Mouse (Mus musculus) lung, embryonic 16.5 days (tissue): ENCODE measurements around the gene Ppp3ca. TPM values are rescaled to one million over a fixed set of nuclear protein-coding genes. Genes with fewer than 3 reads are reported as not detected.

Source experiments
- ATAC-seq: fragments of 200-750 bp; cut with Nextera tagmentation; 2 replicates; pipeline ENCODE4 v1.8.0; 2017; ENCODE audit warnings: low read depth, mild to moderate bottlenecking, moderate library complexity
- H3K27ac ChIP-seq: fragments of 300-500 bp; sonication (generic); 2 replicates; pipeline ENCODE4 v1.5.1; 2014; ENCODE audit warnings: mild to moderate bottlenecking, control low read depth, low read length
- H3K27me3 ChIP-seq: fragments of 300-500 bp; sonication (generic); 2 replicates; pipeline ENCODE4 v1.6.1; 2014; ENCODE audit warnings: low read depth, low read length, mixed read lengths; ENCODE audit not compliant: control insufficient read depth, insufficient read depth
- H3K36me3 ChIP-seq: fragments of 300-500 bp; sonication (generic); 2 replicates; pipeline ENCODE4 v1.6.1; 2014; ENCODE audit warnings: low read length; ENCODE audit not compliant: control insufficient read depth, insufficient read depth
- H3K4me1 ChIP-seq: fragments of 300-500 bp; sonication (generic); replicated peaks from 2 replicates; pipeline ENCODE4 v1.6.1; 2014; ENCODE audit warnings: low read length, mixed read lengths; ENCODE audit not compliant: control insufficient read depth, insufficient read depth
- H3K4me2 ChIP-seq: fragments of 300-500 bp; sonication (generic); 2 replicates; pipeline ENCODE4 v1.6.1; 2014; ENCODE audit warnings: low read depth, low read length, control low read depth
- H3K4me3 ChIP-seq: fragments of 300-500 bp; sonication (generic); 2 replicates; pipeline ENCODE4 v1.5.1; 2014; ENCODE audit warnings: mild to moderate bottlenecking, low read length, control low read depth
- H3K9ac ChIP-seq: fragments of 300-500 bp; sonication (generic); 2 replicates; pipeline ENCODE4 v1.6.1; 2014; ENCODE audit warnings: low read length, control low read depth
- H3K9me3 ChIP-seq: fragments of 300-500 bp; sonication (generic); 2 replicates; pipeline ENCODE4 v1.6.1; 2016; ENCODE audit warnings: low read length; ENCODE audit not compliant: control insufficient read depth
- WGBS: fragments of 180-500 bp; shearing (Covaris S2); extraction: QIAGEN DNeasy Blood & Tissue Kit; methylation state at CpG from one replicate; pipeline ENCODE4 v1.1.7; 2014; 5-methylcytosine and 5-hydroxymethylcytosine counted together
- microRNA-seq: library from miRNA; unstranded; fragments of <30 nt; microRNA quantifications from one replicate; pipeline ENCODE4, GENCODE M21; 2016
- polyA plus RNA-seq: library from polyadenylated mRNA; unstranded; fragments of >200 nt; fragmentation: Nextera tagmentation; extraction: Ambion mirVana; gene quantifications from 2 replicates; pipeline ENCODE4 v1.2.1, GENCODE M21; 2015

Ppp3ca gene
- polyA plus RNA-seq, 1 experiment from 2014 or later, result 66.1 TPM

DNA sequence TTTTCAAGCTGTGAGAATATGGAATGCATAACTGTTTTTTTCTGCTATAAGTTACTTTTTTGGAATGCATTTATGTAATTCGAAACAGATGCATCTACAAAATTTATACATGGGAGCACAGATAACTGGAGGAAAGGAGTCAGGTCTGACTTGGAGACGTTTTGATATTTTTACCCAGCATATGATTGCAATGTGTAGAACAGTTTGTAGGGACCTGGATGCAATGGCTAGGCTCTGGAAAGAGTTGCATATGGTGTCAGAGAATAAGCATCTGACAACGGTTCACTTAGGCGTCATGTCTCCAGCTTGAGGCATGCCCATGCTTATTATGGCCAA is 311.6 kb downstream of the Ppp3ca start:
- Histone ChIP-seq H3K27me3 (no peaks in the 10 kb centered on the region), H3K9me3 (no peaks in the 10 kb centered on the region), H3K9ac (no peak overlapping the region), H3K36me3 (no peaks in the 10 kb centered on the region), H3K27ac (no peak overlapping the region; the same call in 1 of the 2 replicates), H3K4me2 (no peak overlapping the region), H3K4me1 (no peaks in the 10 kb centered on the region), H3K4me3 (no peak overlapping the region)
- no peak for ATAC-seq
- WGBS, result 64% methylated on average over 4 of the region's 4 CpGs

DNA sequence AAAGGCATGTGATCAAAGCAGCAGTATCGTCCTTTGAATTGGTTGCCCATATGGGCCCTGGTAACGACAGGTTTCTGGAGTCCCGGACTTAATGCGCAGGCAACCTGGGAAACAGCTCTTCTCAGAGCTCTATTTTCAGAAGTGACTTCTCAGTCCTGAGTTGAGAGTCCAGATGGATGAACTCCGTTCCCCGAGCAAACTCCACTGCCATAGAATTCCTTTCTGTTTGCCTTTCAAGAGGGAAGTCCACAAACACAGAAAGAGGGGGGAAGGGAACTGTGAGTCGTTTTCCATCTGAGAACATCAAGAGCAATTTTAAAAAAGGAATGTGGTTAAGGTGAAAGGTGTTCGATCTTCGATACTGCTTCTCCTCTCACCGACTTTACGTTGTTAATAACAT is 312.1 kb downstream of the Ppp3ca start:
- 65% methylated on average over 11 of the region's 11 CpGs for WGBS
- Histone ChIP-seq H3K9ac (no peak overlapping the region), H3K9me3 (no peaks in the 10 kb centered on the region), H3K27ac (no peak overlapping the region; the same call in 1 of the 2 replicates), H3K36me3 (no peaks in the 10 kb centered on the region), H3K4me1 (no peaks in the 10 kb centered on the region), H3K4me3 (no peak overlapping the region), H3K4me2 (no peak overlapping the region), H3K27me3 (no peaks in the 10 kb centered on the region)
- ATAC-seq, result no peak

DNA sequence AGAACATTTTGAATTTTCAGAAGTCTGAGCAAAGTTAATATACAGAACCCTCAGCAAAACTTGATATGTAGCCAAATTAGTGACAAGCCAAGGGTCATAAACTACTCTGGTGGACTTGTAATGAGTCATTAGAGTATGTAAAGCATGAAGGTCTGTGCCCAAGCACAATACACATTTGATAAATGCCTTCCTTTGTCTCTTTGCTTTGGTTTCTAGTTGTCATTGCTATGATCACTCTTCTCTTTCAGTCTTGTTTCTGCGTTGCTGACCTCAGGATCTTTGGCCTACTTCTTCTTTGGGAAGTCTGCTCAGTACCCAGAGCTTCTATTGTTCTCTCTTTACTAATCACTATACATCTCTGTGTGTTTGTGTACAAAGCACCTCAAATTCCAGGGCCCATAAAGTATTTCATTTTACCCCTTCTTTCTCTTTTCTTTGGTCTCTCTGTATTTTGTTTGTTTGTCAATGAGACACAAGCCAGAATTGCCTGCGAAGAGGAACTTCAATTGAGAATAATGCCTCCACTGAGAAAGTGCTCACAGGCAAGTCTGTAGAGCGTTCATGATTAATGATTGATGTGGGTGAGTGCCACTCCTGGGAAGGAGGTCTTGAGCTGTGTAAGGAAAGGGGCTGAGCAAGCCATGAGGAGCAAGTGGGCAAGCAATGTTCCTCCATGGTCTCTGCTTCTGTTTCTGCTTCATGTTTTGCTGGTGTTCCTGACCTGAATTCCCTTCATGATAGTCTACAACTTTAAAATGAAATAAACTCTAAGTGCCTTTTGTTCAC is 316.4 kb downstream of the Ppp3ca start:
- Histone ChIP-seq H3K4me3 (no peak overlapping the region), H3K27me3 (no peaks in the 10 kb centered on the region), H3K9ac (no peak overlapping the region), H3K4me1 (no peaks in the 10 kb centered on the region), H3K36me3 (no peaks in the 10 kb centered on the region), H3K9me3 (no peaks in the 10 kb centered on the region), H3K27ac (no peak overlapping the region), H3K4me2 (no peak overlapping the region)
- ATAC-seq, result 0 out of 2 replicates have a peak, but pooled peaks have one; percentile 38
- WGBS, result 39% methylated on average over 3 of the region's 3 CpGs

Small RNA genes lying within 50 kb of the gene (microRNA-seq; reads per million reads assigned to microRNA genes)
- not detected for gene Gm44327
